Mouse (Mus musculus) heart, embryonic 16.5 days (tissue): ENCODE data around the gene 5730522E02Rik. TPM values are rescaled to one million over a fixed set of nuclear protein-coding genes. Genes with fewer than 3 reads are reported as not detected.

Experiments used
- ATAC-seq: fragments of 200-750 bp; cut with Nextera tagmentation; replicated peaks from 2 replicates; pipeline ENCODE4 v1.8.0; 2017; ENCODE audit warnings: moderate number of reproducible peaks; ENCODE audit not compliant: insufficient read depth, low FRiP score; ENCODE audit errors: extremely low read depth
- H3K27ac ChIP-seq: fragments of 300-500 bp; sonication (generic); 2 replicates; pipeline ENCODE4 v1.5.1; 2014; ENCODE audit warnings: mild to moderate bottlenecking, low read length, control low read depth, moderate library complexity
- H3K27me3 ChIP-seq: fragments of 300-500 bp; sonication (generic); 2 replicates; pipeline ENCODE4 v1.6.1; 2014; ENCODE audit warnings: low read length, mixed read lengths; ENCODE audit not compliant: control insufficient read depth, insufficient read depth
- H3K36me3 ChIP-seq: fragments of 300-500 bp; sonication (generic); 2 replicates; pipeline ENCODE4 v1.6.1; 2014; ENCODE audit not compliant: control insufficient read depth, insufficient read depth
- H3K4me1 ChIP-seq: fragments of 300-500 bp; sonication (generic); 2 replicates; pipeline ENCODE4 v1.6.1; 2014; ENCODE audit warnings: low read length, mixed read lengths; ENCODE audit not compliant: control insufficient read depth, insufficient read depth
- H3K4me2 ChIP-seq: fragments of 300-500 bp; sonication (generic); 2 replicates; pipeline ENCODE4 v1.6.1; 2014; ENCODE audit warnings: low read depth, mild to moderate bottlenecking, control low read depth, low read length
- H3K4me3 ChIP-seq: fragments of 300-500 bp; sonication (generic); 2 replicates; pipeline ENCODE4 v1.5.1; 2014; ENCODE audit warnings: mild to moderate bottlenecking, control low read depth, low read length
- H3K9ac ChIP-seq: fragments of 300-500 bp; sonication (generic); 2 replicates; pipeline ENCODE4 v1.6.1; 2014; ENCODE audit warnings: low read length, control low read depth
- H3K9me3 ChIP-seq: fragments of 300-500 bp; sonication (generic); replicated peaks from 2 replicates; pipeline ENCODE4 v1.6.1; 2016; ENCODE audit warnings: low read length; ENCODE audit not compliant: control insufficient read depth
- WGBS: fragments of 180-500 bp; shearing (Covaris S2); extraction: QIAGEN DNeasy Blood & Tissue Kit; methylation state at CpG from one replicate; pipeline ENCODE4 v1.1.7; 2014; 5-methylcytosine and 5-hydroxymethylcytosine counted together
- polyA plus RNA-seq: library from polyadenylated mRNA; unstranded; fragments of >200 nt; fragmentation: Nextera tagmentation; extraction: Ambion mirVana; gene quantifications from 2 replicates; pipeline ENCODE4 v1.2.1, GENCODE M21; 2015

Gene 5730522E02Rik
- polyA plus RNA-seq, 1 experiment from 2014 or later = 0.84 TPM

DNA sequence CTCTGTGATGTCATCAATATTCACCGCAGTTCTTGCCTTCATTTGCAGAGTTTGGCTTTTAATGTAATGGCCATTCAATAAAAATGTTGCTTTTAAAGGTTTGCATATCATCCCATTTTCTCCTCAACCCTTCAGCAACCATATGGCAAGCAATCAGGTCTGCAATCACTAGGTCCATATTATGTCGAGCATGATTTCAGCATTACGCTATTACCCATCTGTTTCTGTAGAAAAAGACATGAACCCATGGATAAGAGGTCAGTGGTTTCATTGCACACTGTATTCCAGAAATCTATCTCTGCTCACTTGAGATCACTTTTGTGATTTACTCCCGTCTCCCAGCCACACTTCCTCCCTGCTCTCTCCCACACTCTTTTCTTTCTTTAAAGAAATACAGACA, 213.1 kb downstream of the 5730522E02Rik start:
- Histone ChIP-seq H3K9me3 (no peaks in the 10 kb centered on the region), H3K36me3 (no peaks in the 10 kb centered on the region), H3K9ac (no peak overlapping the region), H3K27me3 (no peaks in the 10 kb centered on the region), H3K4me3 (no peak overlapping the region), H3K27ac (no peak overlapping the region), H3K4me1 (peaks cover 3% of the 10 kb centered on the region; the same call in 1 of the 2 replicates), H3K4me2 (no peak overlapping the region)
- no peak for ATAC-seq
- WGBS = 75% methylated on average over 4 of the region's 4 CpGs

DNA sequence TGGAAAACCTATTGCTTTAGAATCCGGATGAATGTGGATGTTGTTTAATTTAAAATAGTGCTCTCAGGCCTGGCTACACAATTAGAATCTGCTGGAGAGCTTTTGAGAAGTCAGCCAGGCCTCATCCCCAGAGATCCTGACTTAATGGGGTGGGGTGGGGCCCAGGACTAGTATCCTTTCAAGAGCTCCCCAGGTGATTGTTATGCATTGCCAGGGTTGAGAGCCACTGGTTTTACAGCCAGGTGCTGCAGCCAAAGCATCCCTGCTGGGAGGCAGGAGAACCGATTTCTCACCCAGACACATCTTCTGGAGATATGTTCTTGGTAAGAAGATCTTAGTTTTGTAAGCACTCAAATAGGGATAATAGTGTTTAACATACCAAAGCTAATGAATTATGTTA, 216.4 kb downstream of the 5730522E02Rik start:
- H3K9ac ChIP-seq = no peak overlapping the region
- H3K4me1 ChIP-seq = peaks cover 3% of the 10 kb centered on the region; the same call in 1 of the 2 replicates
- H3K27ac ChIP-seq = no peak overlapping the region
- no peak overlapping the region for H3K4me3 ChIP-seq
- no peaks in the 10 kb centered on the region for H3K27me3 ChIP-seq
- no peaks in the 10 kb centered on the region for H3K36me3 ChIP-seq
- WGBS = 47% methylated on average over 2 of the region's 2 CpGs
- H3K9me3 ChIP-seq = no peaks in the 10 kb centered on the region
- no peak overlapping the region for H3K4me2 ChIP-seq
- no peak for ATAC-seq

DNA sequence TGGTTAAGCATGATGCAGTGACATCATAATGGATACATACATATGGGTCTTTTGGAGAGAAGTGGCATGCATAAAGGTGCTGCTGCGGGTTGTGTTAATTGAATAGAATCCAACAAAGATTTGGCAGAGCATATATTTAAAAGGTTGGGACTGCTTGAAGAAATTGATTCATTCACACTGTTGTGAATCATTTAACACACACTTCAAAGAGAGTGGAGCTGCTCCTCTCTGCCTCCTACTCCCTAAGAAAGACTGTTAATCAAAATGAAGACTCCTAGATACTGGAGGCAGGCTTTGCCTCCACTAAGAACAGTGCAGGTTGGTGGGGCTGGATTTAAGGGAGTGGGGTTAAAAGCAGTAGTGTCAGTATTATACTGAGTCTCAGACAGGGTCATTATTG, 218.3 kb downstream of the 5730522E02Rik start:
- Histone ChIP-seq H3K27ac (no peak overlapping the region), H3K9me3 (no peaks in the 10 kb centered on the region), H3K9ac (no peak overlapping the region), H3K4me1 (peaks cover 3% of the 10 kb centered on the region; the same call in 1 of the 2 replicates), H3K27me3 (no peaks in the 10 kb centered on the region), H3K4me2 (no peak overlapping the region), H3K36me3 (no peaks in the 10 kb centered on the region), H3K4me3 (no peak overlapping the region)
- WGBS = 91% methylated on average over 1 of the region's 1 CpGs
- no peak for ATAC-seq

DNA sequence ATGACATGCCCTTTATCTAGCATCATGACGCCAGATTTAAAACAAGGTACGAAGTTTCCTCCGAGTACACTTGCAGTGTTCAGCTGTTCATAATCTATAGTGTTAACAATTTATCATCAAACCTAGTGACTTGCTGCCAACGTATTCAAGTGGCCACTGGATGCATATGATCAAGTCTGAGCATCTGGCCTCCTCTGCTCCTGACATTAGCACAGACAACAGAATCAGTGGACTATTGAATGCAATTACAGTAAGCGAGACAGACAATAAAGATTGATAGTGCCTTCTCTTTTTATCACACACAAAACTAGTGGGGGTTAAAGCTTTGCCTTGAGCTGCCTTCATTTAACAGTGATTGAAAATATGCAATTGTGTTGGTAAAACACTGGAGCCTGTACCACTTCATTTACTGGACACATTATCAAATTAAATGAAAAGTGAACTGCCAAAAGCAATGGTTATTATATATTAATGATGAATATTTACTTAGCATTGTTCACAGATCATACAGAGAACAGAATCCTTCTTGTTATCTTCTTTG, 231.8 kb downstream of the 5730522E02Rik start:
- H3K4me3 ChIP-seq = no peak overlapping the region
- no peaks in the 10 kb centered on the region for H3K27me3 ChIP-seq
- no peaks in the 10 kb centered on the region for H3K36me3 ChIP-seq
- no peak overlapping the region for H3K27ac ChIP-seq
- no peak overlapping the region for H3K9ac ChIP-seq
- ATAC-seq = no peak
- no peaks in the 10 kb centered on the region for H3K4me1 ChIP-seq
- 64% methylated on average over 5 of the region's 5 CpGs for WGBS
- no peaks in the 10 kb centered on the region for H3K9me3 ChIP-seq
- no peak overlapping the region for H3K4me2 ChIP-seq

DNA sequence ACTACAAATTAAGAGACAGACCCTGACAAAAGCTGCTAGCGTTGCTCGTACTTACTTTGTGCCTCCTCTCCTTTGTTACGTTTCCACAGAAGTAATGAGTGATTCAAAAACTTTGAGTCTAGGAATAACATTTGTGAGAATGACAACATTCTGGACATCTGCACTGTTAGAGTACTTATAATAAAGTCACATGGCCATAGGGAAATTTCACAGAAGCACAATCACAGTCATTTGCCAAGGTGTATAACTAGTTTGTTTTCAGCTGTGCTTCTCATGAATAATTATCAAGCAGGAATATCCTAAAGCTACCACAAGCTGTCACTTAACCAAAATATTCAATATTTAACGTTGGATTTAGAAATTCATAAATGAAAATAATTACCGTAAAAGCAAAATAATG, 269.1 kb downstream of the 5730522E02Rik start:
- H3K9ac ChIP-seq = no peak overlapping the region
- H3K27me3 ChIP-seq = no peaks in the 10 kb centered on the region
- ATAC-seq = no peak
- no peaks in the 10 kb centered on the region for H3K36me3 ChIP-seq
- WGBS = 83% methylated on average over 5 of the region's 5 CpGs
- no peak overlapping the region for H3K27ac ChIP-seq
- no peaks in the 10 kb centered on the region for H3K4me1 ChIP-seq
- no peaks in the 10 kb centered on the region for H3K9me3 ChIP-seq
- H3K4me3 ChIP-seq = no peak overlapping the region
- no peak overlapping the region for H3K4me2 ChIP-seq

DNA sequence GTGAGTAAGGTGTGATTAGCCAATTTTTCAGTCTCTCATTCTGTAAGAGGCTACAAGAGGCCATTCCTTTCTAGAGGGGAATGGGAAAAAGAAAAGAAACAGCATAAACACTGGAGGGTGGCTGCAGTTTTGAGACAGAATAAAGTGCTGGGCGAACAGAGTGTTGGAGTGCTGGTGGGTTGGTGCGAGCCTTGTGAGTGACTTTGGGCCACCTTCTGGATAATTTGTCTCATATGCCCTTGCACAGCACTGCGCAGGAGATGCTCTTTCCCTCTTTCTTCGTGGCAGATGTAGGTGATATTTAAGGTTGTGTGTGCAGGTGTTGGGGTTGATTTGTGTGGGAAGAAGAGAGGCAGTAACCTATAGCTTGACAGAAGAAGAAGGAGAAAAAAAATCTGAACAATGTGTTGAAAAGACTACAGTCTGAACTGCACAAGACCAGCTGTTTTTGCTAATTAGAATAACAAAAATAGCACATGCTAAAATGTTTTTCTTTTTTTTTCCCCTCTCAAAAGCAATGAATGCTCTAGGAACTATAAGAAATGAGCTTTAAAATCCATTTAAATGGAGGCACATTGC, 269.8 kb downstream of the 5730522E02Rik start:
- Histone ChIP-seq H3K9me3 (no peaks in the 10 kb centered on the region), H3K27ac (no peak overlapping the region), H3K4me3 (no peak overlapping the region), H3K4me1 (no peaks in the 10 kb centered on the region), H3K9ac (no peak overlapping the region), H3K36me3 (no peaks in the 10 kb centered on the region), H3K4me2 (no peak overlapping the region), H3K27me3 (no peaks in the 10 kb centered on the region)
- ATAC-seq = no peak
- 74% methylated on average over 4 of the region's 4 CpGs for WGBS

DNA sequence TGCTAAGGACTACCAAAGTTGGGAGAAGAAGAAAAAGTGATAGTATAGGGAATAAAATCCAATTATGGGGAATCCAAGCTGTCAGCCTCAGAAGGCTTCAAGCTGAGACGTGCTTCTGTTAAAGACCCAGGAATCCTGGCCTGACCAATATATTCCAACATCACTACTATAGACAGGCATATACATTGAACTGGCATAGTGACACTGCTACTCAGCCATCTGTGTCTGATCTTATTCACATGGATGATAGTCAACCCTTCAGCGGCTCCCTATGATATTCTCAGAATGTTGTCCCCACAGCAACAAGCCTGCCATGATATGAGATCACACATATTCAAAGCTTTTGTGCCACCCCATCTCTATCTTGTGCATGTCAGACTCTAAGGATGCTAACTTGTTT, 284.3 kb downstream of the 5730522E02Rik start:
- Histone ChIP-seq H3K9ac (no peak overlapping the region), H3K4me1 (no peaks in the 10 kb centered on the region), H3K27me3 (no peaks in the 10 kb centered on the region), H3K4me3 (no peak overlapping the region), H3K36me3 (no peaks in the 10 kb centered on the region), H3K9me3 (no peaks in the 10 kb centered on the region), H3K27ac (no peak overlapping the region), H3K4me2 (no peak overlapping the region)
- no peak for ATAC-seq
- WGBS = 83% methylated on average over 2 of the region's 2 CpGs

DNA sequence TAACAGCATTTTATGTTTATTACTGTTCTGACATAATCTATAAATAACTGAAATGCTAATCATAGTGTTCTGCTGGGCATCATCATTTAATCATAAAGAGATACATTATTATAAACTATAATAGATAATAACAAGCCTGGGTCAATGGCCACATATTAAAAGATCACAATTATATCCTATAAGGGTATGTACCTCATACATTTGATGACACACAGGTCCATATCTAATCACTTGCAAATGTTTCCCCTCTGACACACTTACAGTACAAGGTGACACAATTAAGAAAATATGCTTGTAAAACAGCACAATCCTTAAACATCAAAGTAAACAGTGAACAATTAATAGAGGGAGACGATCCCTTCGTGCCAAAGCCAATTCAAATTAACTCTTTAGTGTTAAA, 308.2 kb downstream of the 5730522E02Rik start:
- Histone ChIP-seq H3K27ac (no peak overlapping the region), H3K9me3 (no peaks in the 10 kb centered on the region), H3K4me1 (no peaks in the 10 kb centered on the region), H3K9ac (no peak overlapping the region), H3K4me2 (no peak overlapping the region), H3K4me3 (no peak overlapping the region), H3K27me3 (no peaks in the 10 kb centered on the region), H3K36me3 (no peaks in the 10 kb centered on the region)
- ATAC-seq = no peak
- 60% methylated on average over 2 of the region's 2 CpGs for WGBS

DNA sequence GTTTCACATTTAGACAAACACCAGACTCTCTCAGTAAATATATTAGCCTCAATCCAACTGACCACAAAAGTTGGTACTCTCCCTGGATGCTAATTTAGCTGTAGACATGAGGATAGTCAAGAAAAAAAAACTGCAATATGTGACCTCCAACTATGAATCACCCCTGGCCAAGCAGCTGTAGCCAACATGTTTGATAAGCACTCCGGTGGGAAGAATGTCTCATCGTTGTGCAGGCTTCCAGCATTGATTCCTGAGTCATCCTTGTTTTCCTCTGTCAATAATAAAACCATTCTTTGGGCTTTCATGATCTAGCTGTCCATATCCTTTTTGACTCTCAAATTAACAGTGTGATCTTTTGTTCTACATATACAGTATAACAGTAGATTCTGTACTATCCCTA, 308.9 kb downstream of the 5730522E02Rik start:
- no peaks in the 10 kb centered on the region for H3K9me3 ChIP-seq
- no peak overlapping the region for H3K4me3 ChIP-seq
- no peak overlapping the region for H3K9ac ChIP-seq
- H3K4me1 ChIP-seq = no peaks in the 10 kb centered on the region
- no peaks in the 10 kb centered on the region for H3K27me3 ChIP-seq
- no peak for ATAC-seq
- no peak overlapping the region for H3K27ac ChIP-seq
- WGBS = 19% methylated on average over 2 of the region's 2 CpGs
- H3K36me3 ChIP-seq = no peaks in the 10 kb centered on the region
- H3K4me2 ChIP-seq = no peak overlapping the region
